In the genomic region with DNA sequence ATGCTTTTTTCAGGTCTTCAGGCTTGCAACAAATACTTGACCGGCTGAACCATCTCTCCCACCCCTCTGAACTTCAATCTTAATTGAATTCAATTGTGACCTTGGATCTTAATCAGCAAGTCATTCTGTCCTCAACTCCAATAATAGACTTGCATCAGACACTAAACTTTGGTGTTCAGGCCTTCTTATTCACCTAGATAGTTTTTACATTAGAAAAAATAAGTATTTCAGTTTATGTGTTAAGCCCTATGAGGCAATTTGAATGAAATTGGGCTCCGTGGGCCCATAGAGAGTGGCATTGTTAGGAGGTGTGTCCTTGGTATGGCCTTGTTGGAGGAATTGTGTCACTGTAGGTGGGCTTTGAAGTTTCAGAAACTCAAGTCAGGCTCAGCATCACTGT, we compare ENCODE assay signal across 18 mouse cellular contexts.
"Had no signal": no experiment of that assay in that cellular context is flagged by ENCODE, and none has a peak within 500 bp of the region (broad histone marks: within the 10 kb centered on the region; RNA-seq: fewer than 3 reads in every experiment).

No protein-coding gene starts in this region.

- DNase-seq: gastrocnemius, adult 2 months; gastrocnemius, postnatal 10 days; gastrocnemius, postnatal 25 days; heart, adult 11 months; heart, adult 2 months; heart, postnatal 14 days; heart, postnatal 36 days; kidney, adult 11 months; kidney, adult 2 months; kidney, adult 9 months; kidney, postnatal 14 days; kidney, postnatal 36 days; layer of hippocampus, adult 9-11 months; layer of hippocampus, postnatal 36 days; liver; liver, embryonic 13.5 days had no signal

- ATAC-seq: hindbrain, postnatal 0 days; intestine, embryonic 16.5 days had no signal
